Mouse (Mus musculus) thymus, adult 18-20 months (tissue): Measurements from ENCODE around the gene Vmn2r67.
"Not testable (repeated sequence)": the region's sequence is repeated elsewhere in the genome, so short reads cannot be mapped to it uniquely, and the experiment has no call there.

Experiments
- DNase-seq, 2 experiments: peaks; one replicate each; pipeline ENCODE4 v3.0.0; 2022; ENCODE audit warnings: mixed read lengths in 2 of 2

The Vmn2r67 gene

GRCm38 (mm10) chr7:85155898-85156297 is at the start of gene Vmn2r67:
Gene Vmn2r67 (minus strand): TSS chr7:85155998.
- DNase-seq: no peak

GRCm38 (mm10) chr7:85104531-85104930 is 51.3 kb downstream of the Vmn2r67 start:
- not testable (repeated sequence) for DNase-seq
